Mouse (Mus musculus) liver, postnatal 0 days (tissue): ENCODE measurements at regions not wholly inside any gene's neighbourhood (a gene's known extent, or its start where the extent isn't known, plus 50 kb on each side); places are given as distances from the start of the nearest gene placed in this dataset.

ENCODE experiments used
- CTCF ChIP-seq: sonication (generic); IDR thresholded peaks from 2 replicates; pipeline ENCODE4 v1.5.1; 2016; ENCODE audit warnings: antibody characterized with exemption, low read depth
- EP300 ChIP-seq: IDR thresholded peaks from 2 replicates; pipeline ENCODE4 v1.6.1; 2016; ENCODE audit warnings: antibody characterized with exemption, low read depth, mild to moderate bottlenecking

- TF ChIP-seq CTCF (no peak), EP300 (no peak)
Observed at GRCm38 (mm10) chr3:149819863-149820262, 829.5 kb upstream of the Adgrl2 start.
